Mouse (Mus musculus): ENCODE results near the gene Tbc1d2b.

Tbc1d2b gene

GRCm38 (mm10) chr9:90270193-90270943 is at the start of gene Tbc1d2b:
Tbc1d2b (minus strand) TSS chr9:90270804.
- DNase-seq (ENCODE audit: low spot score): peak; percentile 71

- DNase-seq (ENCODE audit: low spot score): no peak
These were observed 45.7 kb upstream of the Tbc1d2b start for GRCm38 (mm10) chr9:90316300-90316699.

DNA sequence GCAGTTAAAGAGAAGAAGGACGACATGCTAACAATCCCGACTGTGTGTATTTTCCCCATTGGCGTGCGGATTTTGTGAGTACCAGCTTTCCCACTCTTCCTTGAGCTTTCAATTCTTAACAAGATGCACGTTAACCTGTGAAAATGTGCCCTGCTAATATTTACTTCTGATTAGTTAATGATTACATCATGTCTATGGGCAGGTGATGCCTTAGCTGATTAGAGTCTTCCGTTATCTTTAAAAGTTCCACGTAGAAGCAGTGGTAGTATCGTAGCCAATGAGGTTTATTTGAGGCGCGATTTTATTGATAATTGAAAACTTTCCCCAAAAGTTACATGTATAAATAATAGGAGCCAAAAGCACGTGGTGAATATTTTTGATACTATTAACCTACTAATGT is 45.1 kb upstream of the Tbc1d2b start:
- DNase-seq (ENCODE audit: low spot score): no peak

DNA sequence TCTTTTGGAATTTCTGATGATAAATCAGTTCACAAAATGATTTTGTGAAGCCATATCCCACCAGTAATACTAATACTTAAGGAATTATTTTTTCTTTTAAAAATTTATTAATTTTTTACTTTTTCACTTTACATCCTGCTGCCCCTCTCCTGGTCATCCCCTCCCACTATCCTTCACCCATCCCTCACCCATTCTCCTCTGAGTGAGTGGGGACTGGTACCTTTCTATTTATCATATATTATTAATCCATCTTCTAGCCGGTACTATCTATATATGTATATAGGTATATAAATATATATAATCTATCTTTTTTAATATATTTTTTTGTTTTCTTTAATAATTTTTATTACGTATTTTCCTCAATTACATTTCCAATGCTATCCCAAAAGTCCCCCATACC is 33.6 kb upstream of the Tbc1d2b start:
- DNase-seq (ENCODE audit: low spot score): no peak

GRCm38 (mm10) chr9:90303101-90303835 is 32.7 kb upstream of the Tbc1d2b start:
- no peak for DNase-seq (ENCODE audit: low spot score)

DNA sequence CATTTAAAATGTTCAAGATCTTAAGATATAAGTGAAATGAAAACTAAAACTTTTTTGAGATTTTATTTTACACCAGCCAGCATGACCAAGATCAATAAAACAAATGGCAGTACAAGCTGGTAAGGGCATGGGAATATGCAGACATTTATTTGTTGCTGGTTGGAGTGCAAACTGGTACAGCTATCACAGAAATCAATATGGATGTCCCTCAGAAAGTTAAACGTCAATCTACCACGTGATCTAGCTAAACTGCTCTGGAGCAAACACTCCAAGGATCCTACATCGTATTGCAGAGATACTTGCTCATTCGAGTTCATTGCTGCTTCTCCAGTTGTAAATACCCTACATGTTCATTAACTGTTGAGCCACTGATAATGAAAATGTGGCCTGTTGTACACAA is 32.1 kb upstream of the Tbc1d2b start:
- no peak for DNase-seq (ENCODE audit: low spot score)

- DNase-seq (ENCODE audit: low spot score): no peak
These were observed 30.6 kb upstream of the Tbc1d2b start for GRCm38 (mm10) chr9:90301081-90301688.

DNA sequence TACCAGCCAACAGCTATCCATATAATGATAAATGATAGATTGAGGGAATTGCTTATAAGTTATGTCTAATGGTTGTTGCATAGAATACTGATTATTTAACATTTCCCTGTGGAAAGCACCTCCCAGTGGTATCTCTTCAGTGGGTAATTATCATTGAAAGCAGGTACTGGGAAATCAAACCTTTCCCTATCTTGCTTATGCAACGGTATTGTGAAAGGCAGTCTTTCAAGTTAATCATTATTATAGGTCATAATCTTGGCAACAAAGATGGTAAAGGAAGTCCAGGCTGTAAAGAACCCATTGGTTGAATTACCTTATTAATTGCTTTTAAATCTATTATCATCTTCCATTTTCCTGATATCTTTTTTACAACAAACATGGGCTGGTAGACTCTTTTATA is 27.0 kb upstream of the Tbc1d2b start:
- DNase-seq (ENCODE audit: low spot score): no peak

GRCm38 (mm10) chr9:90293641-90294398 is 23.2 kb upstream of the Tbc1d2b start:
- no peak for DNase-seq (ENCODE audit: low spot score)

DNA sequence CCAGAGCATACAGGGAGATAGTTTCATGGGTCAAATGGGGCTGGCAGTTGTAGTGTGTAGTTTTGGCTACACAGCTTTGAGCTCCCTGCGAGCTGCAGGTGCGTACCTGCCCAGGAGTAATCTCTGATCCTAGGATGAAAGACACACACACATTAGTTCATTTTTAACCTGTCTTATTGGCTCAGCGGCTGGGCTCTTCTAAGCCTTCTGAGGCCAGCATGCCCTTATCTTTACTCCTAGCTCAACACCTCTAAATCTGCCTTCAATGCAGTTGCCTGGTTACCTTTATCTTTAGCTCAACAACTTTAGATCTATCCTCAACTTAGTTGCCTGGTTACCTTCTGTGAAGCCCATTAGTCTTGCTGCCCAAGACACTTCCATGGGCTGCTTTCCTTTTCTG is 7.8 kb upstream of the Tbc1d2b start:
- no peak for DNase-seq (ENCODE audit: low spot score)

DNA sequence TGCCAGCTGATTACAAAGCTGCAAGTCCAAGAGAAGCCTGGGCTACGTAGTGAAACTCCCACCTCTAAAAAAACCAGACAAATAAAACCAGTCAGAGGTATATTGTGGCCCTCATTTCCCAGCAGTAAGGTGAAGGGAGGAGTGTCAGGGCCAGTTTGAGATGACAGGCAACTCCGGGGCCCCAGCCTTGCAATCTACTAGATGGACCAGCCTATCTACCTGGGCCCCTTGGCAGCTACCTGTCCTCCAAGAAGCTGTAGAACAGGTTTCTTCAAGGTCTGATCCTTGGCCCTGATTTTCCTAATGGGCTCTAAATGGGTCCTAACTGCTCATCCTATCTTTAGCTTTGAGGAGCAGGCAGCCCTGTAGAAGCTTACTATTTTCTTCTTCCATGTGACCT is 7.3 kb upstream of the Tbc1d2b start:
- DNase-seq (ENCODE audit: low spot score): no peak

DNA sequence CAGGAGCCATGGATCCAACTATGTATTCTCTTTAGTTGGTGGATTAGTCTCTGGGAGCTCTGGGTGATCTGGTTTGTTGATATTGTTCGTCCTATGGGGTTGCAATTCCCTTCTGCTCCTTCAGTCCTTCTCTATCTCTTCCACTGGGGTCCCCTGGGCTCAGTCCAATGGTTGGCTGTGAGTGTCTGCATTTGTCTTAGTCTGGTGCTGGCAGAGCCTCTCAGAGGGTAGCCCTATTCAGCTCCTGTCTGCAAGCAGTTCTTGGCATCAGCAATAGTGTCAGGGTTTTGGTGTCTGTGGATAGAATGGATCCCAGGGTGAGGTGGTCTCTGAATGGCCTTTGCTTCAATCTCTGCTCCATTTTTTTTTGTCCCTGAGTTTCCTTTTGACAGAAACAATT is 6.2 kb upstream of the Tbc1d2b start:
- no peak for DNase-seq (ENCODE audit: low spot score)

DNA sequence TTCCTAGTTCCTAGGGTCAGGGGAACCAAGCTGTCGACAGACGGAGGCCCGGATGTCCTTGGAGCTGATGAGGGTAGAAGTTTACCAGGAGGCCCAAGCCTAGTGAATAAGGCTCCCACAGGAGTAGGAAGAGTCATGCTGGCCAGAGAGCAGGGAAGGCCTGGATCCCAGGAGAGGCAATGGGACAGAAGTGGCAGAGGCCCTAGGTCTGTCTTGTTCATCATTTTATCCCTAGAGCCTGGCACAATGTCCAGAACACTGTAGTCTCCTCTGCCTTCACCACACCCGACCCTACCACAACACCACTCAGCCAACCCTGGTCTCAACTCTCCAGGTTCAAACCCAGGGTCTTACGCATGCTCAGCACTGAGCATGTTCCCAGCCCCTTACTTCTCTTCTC is 5.3 kb upstream of the Tbc1d2b start:
- DNase-seq (ENCODE audit: low spot score): no peak

GRCm38 (mm10) chr9:90275500-90275899 is 4.9 kb upstream of the Tbc1d2b start:
- no peak for DNase-seq (ENCODE audit: low spot score)

DNA sequence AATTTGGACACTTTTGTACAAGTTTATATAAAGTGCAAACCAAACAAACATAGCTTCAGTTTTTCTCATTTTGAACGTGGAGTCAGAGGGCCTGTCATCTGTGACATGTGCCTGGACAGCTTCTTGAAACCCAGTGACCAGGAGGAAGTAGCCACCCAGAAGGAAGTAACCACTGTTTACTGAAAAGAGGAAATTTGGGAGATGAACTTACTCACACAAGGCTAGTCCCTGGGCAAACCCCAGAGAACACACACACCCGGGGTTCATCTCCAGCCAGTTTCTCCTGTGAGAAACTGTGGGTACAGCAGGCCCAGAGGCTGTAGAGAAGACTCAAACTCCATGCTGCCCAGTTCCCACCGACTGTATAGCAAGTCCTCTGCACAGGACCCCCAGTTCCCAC is 3.9 kb upstream of the Tbc1d2b start:
- no peak for DNase-seq (ENCODE audit: low spot score)

- peak; percentile 1 for DNase-seq (ENCODE audit: low spot score)
These were observed 1.7 kb upstream of the Tbc1d2b start for GRCm38 (mm10) chr9:90272346-90272745.

- DNase-seq (ENCODE audit: low spot score): peak; percentile 3
These were observed 1.0 kb upstream of the Tbc1d2b start for GRCm38 (mm10) chr9:90271541-90272090.

GRCm38 (mm10) chr9:90270944-90271295 is 316 bp upstream of the Tbc1d2b start:
- DNase-seq (ENCODE audit: low spot score): no peak

GRCm38 (mm10) chr9:90269011-90269681 is 1.5 kb downstream of the Tbc1d2b start:
- peak; percentile 75 for DNase-seq (ENCODE audit: low spot score)

DNA sequence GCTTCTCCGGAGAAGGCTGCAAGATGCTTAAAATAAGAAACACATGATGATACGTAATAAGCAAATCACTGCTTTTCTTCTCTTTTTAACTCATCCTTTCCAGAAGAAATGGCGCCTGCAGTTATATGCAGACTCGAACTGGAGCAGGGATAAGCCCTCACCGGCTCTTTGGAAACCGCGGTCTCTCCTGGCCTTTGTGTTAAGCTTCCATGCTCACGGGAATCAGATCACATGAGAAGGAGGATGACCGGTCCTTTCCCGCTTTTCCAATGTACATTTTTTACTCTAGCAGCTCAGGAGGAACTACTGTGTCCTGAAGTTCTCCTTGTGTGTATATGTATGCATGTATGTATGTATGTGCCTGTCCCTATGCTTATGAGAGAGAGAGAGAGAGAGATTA is 3.7 kb downstream of the Tbc1d2b start:
- peak; percentile 1 for DNase-seq (ENCODE audit: low spot score)

- peak; percentile 2 for DNase-seq (ENCODE audit: low spot score)
These were observed 4.5 kb downstream of the Tbc1d2b start for GRCm38 (mm10) chr9:90266059-90266458.

All from testis, postnatal 14 days (tissue).